Mouse (Mus musculus) heart, postnatal 0 days (tissue): Measurements from ENCODE around the gene Farp1.

ENCODE experiments used
- CTCF ChIP-seq: IDR thresholded peaks from 2 replicates; pipeline ENCODE4 v1.5.1; 2016; ENCODE audit warnings: antibody characterized with exemption, control low read depth, low read depth
- EP300 ChIP-seq: IDR thresholded peaks from 2 replicates; pipeline ENCODE4 v1.6.1; 2016; ENCODE audit warnings: antibody characterized with exemption, low read depth

- TF ChIP-seq CTCF (no peak), EP300 (no peak)
Measured at GRCm38 (mm10) chr14:121047780-121048179, 12.8 kb downstream of the Farp1 start.
